Mouse (Mus musculus): ENCODE results near the gene 1700011L22Rik.

1700011L22Rik gene
- long read RNA-seq, experiment 1, result 0 reads
- long read RNA-seq, experiment 2, result 0 reads

DNA sequence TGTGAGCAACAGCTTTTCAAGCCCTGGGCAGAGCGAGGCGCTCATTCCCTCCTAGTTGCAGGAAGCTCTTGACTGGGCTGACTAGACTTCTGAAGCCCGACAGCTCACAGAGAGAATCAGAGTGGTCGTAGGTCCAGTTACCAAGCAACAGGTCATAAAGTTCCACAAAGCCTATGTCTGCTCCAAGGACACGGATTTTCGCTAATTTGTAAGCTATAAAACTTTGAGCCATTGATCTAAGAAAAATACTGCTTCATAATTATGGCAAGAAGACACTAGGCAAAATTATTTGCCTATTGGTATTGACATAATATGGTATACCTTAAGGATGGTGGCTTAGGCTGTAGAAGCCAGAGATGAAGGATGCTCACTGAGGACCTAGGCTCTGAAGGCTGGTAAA lies at the start of gene 1700011L22Rik:
Gene 1700011L22Rik, minus strand, starts transcription at position 101 of the 400 bp plus-strand sequence.
- intact Hi-C loops (cut with DNase I), result no loop called here

DNA sequence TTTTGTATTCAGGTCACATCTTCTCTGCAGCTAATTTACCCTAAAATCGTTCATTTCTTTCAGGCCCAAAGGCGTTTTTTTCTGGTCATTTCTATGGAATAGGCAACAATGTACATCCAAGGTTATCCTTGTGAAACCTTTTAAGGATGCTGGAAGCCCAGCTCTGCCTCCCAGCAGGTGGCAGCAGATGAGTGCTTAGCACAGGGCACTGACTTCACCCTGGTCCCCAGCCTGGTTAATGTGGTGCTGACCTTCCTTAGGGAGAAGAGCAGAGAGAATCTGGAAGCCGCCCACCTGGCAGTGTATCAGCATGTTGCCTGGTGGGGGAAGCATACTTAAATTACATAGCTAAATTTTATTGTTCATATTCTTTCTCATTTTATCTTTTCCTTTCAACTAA lies 49.4 kb upstream of the 1700011L22Rik start:
- intact Hi-C loops (cut with DNase I), result loop anchor here (2.0 to 5.0 kb wide), 3 partner anchors 100 to 287 kb away; partner anchors contain the start of gene Smad1

DNA sequence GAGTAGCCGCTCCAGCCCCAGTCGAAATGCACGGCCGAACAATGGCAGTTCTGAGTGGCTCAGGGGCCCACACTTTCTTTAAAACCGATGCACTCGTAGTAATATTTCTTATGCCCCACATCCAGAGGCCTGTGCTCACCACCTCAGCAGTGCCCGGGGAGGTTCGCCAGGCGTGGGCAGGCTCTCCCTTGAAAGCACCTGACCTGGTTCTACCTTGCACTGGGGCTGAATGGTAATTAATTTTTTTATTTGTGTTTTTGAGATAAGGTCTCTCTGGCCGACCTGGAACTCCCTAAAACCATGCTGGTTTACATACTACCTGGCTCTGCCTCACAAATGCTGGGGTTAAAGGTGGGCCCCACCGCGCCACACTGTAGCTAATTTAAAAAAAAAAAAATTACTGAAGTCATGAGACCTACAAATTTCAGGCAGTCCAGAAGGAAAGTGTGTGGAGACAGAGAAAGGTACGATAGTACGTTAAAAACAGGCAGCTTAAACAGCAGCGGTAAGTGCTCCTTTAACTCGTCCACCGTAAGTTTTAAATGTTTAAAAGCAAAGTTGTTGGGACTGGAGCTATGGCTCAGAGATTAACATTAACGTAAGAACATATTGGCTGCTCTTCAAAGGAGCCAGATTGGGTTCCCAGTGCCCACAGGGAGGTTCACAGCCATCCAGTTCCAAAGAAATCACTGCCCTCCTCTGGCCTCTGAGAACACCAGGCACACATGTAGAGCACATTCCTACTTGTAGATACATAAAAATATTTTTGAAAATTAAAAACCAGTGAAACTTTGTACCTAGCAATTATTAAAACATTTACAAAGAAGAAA lies 47.1 kb upstream of the 1700011L22Rik start:
- intact Hi-C loops (cut with DNase I), result loop anchor here (2.0 to 5.0 kb wide), 3 partner anchors 102 to 289 kb away; partner anchors contain the start of gene Smad1

DNA sequence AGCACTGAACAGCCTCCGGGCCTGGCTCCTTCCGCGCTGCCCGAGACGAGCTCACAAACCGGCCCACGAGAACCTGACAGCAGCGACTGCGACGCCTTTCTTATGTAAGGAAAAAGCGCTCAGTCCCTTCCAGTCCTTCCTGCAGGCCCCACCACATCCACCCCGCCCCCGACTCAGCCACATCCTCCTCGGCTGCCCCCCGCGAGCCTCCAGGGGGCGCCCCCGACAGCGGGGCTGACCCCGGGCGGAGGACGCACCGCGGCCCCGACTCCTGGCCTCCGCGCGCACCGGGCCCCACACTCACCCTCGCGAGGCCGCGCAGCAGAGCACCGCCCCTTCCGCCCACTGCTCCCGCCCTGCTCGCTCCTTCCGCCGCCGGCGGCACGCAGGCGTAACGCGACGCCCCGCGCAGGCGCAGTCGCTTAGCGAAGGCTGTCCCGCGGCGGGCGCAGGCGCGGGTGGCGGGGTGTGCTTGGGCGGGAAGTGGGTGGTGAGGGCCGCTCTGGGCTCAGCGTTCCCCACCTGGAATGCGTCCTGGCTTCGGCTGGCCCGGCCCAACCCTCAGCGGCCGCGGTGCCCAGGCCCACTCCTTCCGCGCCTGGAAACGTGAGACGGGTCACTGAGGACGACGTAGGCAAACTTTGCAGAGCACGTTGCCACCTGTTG lies 46.4 kb upstream of the 1700011L22Rik start, which contains the start of gene Mmaa:
Gene Mmaa, minus strand, starts transcription at position 328 of the 666 bp plus-strand sequence.
- intact Hi-C loops (cut with DNase I), result loop anchor here (5.0 kb wide), 3 partner anchors 103 to 267 kb away; partner anchors contain the start of genes Smad1 and Zfp827

DNA sequence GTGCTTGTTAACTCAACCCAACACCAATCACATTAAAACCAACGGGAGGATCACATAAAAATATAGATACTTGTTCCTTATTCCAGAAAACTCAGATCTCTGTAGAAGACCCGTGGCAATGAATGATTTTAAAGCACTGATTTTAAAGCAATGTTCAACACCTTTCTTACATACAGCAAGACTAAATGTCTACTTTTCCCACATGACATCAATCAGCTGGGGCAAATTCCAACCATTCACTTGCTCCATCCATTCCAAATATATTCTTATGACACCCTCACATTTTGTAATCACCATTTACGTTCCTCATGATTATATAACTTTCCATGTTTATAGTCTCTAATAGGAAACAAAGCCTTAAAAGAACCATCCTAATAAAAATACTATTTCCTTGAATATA lies 45.5 kb upstream of the 1700011L22Rik start:
- intact Hi-C loops (cut with DNase I), result loop anchor here (5.0 kb wide), 1 partner anchor 267 kb away; the partner anchor contains the start of gene Zfp827

DNA sequence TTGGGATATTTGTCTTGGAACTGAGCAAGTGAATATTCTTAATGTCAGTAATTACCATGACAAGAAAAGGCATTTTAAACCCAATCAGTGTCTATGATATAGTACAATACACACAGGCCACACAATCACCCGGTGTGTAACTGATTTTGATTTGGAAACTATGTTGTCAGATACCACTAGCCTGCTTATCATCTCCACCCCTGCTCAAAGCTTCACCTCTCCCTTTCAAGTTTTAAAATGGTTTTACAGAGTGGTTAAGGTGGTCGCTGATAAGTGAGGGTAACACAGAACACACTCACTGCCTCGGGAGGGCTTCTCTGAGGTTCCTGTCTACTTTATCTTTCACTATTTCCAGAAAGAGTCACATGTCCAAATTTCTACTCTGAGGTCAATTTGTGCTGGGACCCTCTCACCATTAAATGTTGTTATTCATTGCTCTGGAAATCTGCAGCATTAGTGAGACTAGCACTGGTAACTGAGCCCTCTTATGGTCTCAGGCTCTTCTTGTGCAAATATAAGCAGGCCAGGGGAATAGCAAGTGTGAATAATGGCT lies 44.4 kb upstream of the 1700011L22Rik start:
- intact Hi-C loops (cut with DNase I), result loop anchor here (5.0 kb wide), 1 partner anchor 265 kb away; the partner anchor contains the start of gene Zfp827

DNA sequence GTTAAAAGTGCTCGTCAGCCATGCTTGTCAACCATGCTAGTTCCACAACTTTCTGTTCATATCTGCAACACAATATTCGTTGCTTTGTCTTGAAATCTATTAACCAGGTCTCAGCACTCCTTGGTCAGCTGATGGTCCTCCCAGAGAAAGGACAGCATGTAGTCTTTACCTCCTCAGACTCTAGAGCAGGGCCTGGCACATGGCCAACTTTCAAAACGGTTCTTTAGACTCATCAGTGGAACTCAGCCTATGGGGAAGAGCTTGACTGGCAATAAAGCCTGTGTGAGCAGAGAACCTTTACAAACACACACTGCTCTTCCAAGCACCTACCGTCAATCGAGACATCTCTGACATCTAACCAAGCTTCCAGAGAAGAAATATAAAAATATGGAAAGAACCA lies 41.2 kb upstream of the 1700011L22Rik start:
- intact Hi-C loops (cut with DNase I), result no loop called here

DNA sequence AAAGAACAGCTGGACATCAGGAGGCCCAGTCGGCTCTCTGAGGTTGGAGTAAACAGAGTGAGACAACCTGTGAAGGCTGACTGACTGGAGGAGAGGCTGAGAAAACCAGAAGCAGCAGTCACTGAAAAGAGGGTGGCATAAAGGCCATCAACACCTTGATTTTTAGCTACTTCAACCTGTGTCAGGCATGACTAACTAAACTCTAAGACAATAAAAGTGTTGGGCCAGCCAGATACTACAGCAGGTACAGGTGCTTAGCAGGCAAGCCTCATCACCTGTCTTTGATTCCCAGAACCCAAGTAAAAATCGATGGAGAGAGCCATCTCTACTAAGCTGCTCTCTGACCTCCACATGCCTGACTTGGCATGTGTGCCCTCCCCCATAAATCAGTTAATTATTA lies 40.3 kb upstream of the 1700011L22Rik start:
- intact Hi-C loops (cut with DNase I), result no loop called here

DNA sequence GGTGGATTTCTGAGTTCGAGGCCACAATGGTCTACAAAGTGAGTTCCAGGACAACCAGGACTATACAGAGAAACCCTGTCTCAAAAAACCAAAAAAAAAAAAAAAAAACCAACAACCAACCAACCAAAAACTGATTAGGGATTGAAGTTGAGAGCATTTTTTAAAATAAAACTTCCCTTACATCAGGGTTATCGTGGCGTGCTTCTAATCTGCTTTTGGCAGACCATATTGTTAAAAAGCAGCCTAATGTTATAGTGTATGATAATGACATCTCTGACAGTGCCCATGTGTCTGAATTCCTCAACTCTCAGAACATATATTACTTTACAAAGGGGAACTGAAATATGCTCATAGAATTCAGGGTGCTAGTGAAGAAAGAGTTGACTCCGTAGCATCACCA lies 39.9 kb upstream of the 1700011L22Rik start:
- intact Hi-C loops (cut with DNase I), result no loop called here

DNA sequence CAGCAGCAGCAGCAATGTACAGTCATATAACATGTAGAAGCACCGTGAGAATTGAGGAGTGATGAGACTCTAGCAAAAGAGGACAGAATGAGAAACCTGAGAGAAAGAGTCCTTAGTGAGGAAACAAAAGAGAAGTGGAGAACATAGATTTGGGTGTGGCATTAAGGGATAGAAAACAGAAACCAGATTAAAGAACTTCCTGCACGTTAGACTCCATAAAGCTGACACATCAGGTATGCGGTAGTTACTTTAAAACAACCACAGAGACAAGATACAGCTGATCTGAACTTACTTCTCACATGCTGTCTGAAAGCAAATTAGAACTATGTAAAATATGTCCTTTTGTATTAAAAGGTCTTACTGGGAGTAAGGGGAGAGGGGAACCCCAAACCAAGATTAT lies 38.1 kb upstream of the 1700011L22Rik start:
- intact Hi-C loops (cut with DNase I), result no loop called here

DNA sequence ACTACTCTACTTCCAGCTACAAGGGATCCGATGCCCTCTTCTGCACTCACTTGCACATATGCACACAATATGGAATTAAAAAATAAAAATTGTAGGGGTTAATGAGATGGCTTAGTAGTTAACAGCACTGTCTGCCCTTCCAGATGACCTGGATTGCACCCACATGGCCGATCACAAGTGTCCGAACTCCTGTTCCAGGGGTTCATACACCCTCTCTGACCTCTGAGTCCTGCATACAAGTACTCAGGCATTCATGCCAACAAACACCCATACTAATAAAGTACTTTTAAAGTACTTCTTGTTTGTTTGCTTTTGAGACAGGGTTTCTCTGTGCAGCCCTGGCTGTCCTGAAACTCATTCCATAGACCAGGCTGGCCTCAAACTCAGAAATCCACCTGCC lies 36.3 kb upstream of the 1700011L22Rik start:
- intact Hi-C loops (cut with DNase I), result no loop called here

DNA sequence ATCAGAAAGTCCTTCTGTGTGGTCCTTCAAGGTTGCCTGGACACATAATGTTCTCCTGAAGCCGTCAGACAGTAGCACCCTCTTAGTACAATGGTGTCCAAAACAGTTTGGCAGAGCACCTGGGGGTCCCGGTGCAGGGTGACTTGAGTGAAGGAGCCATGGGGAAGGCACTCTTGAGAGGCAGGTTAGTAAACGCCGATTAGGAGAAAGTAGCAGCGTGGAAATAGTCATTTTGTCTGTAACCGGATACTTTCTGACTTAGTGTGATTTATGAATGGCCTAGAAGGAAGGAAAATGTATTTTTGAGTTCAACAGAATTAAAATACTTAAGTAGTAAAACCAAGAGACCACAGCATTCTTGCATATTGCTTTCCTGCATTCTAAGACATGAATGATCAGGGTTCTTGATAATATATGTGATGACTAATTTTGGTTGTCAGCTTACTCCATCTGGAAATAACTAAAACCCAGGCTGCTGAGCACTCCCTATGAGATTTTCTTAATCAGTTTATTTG lies 33.1 kb upstream of the 1700011L22Rik start:
- intact Hi-C loops (cut with DNase I), result no loop called here

DNA sequence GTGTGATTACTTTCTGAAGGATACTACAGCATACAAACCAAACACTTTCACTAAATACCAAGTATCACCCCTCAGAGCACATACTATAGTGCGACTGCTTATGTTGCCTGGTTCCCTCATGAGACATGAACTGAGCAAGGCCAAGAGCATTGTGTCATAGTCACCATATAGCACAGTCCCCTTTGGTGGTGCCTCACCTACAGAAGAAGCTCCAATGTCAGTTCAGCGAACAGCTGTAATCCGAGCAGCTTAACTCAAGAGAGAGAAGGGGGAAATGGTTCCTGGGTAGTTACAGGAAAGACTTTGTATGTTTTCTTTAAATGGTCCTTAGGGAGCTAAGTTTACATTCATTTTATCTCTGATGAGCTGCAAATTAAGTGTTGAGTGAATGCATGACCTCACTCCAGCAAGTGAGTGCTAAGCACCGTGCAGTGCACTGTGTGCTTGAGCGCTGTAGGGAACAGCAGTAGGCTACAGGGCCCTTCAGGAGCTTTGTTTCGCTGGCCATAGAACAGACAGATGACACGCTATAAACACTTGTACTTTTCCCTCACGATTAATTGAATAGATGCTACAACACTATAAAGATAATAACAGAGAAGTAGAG lies 29.0 kb upstream of the 1700011L22Rik start:
- intact Hi-C loops (cut with DNase I), result no loop called here

DNA sequence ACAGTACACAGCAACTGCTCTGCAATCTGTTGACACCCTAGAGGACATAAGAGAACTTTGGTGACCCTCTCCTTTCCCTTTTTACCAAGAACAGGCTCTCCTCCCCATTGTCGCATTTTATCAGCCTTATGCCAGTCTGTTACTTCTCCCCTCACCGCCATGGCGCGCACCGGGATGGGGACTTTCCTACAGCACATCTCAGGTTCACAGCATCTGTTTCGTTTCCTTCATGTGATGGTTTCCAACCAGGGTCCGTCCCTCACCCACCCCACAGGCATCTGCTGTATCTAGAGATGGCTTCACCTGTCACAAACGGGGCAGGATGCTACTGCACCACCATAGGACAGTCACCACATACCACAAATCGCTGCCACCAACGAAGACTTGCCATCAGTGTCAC lies 26.6 kb upstream of the 1700011L22Rik start:
- intact Hi-C loops (cut with DNase I), result no loop called here

DNA sequence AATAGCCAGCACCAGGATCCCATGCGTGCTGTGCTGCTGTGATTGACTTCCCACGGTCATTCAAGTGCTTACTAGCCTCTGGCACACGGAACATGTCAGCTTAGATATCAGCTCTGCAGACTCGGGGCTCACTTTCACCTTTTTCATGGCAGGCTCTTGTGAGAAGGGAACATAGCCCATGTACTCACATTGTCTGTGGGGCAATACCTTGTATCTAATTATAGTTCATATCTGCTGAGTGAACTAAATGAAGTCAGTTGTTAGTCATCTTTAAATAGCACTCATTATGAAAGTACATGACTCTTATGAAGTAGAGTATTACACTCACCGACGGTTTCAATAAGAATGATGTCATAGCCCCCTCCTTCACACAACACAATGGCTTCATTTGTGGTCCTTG lies 25.4 kb upstream of the 1700011L22Rik start:
- intact Hi-C loops (cut with DNase I), result no loop called here

DNA sequence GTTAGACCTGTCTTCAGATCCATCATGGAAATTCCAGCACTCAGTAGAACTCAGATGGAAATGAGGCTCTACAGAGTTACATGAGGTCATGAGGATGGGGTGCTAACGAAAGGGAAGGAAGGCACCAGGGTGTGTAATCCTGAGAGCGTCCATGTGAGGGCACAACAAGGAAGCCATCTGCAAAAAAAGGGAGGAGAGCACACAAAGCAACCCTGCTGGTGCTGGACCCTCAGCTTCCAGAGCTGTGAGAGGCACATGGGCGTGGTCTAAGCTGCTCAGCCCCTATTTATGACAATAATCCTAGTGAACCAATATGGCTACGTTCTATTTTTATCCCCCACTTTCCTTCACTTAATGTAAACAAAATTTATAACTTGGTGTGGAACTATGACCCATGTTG lies 24.3 kb upstream of the 1700011L22Rik start:
- intact Hi-C loops (cut with DNase I), result no loop called here

DNA sequence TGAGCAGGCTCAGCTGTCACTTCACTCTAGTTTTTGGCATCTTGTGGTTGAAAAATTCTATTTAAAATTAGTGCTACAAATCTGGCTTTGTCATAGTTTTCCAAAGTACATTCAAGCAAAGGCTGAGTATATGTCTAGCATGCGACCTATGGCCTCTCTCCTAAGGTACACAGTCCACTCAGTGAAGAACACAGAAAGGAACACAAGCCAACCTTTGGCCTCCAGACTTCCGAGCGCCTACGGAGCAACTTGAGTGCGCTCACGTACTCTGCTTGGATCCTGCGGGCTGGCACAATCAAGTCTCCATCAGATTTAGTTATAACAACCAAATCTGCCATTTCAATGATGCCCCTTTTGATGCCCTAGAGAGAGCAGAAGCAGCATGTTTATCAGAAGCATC lies 20.6 kb upstream of the 1700011L22Rik start:
- intact Hi-C loops (cut with DNase I), result no loop called here

DNA sequence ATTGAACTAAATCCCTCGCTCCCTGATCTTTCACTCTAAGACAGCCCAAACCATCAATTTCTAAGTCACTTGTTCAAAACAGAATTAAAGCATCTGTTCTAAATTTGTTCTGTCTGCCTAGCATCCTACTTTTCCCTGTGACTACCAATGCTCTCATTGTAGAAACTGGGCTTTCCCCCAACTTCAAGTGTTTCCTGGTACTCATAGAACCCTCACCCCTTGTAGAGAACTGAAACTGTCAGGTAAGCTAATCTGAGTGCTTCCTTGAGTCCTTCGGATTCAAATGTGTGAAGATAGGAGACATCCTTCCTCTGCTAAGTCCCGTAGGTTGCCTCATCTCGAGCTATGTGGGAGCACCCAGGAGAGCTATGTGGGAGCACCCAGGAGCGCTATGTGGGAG lies 13.6 kb upstream of the 1700011L22Rik start:
- intact Hi-C loops (cut with DNase I), result no loop called here

DNA sequence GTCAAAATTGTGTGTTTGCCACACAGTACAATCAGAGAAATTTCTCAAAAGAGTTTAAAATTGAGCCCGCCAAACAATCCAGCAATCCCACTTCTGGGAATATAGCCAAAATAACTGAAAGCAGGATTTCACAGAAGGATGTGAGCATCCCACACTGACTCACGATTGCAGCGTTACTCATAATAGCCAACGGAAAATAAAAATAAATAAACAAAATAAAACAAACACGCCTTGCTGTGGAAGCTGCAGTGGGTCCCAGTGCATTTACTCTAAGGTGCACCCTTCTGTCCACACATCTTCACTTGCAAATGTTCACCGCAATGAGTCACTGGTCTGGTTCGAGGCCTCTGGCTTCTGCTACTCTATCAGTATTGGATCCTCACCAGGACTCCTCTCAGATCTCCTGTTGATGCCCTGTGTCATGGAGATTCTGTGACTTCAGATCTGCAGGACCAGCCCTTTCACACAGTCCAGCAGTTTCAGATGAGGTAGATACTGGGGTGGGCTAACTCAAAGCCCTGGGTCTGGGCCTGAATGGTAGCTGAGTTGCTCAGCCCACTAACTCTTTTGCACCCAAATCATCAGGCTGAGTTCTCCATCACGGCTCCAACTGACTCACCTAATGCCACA lies 7.8 kb upstream of the 1700011L22Rik start:
- intact Hi-C loops (cut with DNase I), result no loop called here

DNA sequence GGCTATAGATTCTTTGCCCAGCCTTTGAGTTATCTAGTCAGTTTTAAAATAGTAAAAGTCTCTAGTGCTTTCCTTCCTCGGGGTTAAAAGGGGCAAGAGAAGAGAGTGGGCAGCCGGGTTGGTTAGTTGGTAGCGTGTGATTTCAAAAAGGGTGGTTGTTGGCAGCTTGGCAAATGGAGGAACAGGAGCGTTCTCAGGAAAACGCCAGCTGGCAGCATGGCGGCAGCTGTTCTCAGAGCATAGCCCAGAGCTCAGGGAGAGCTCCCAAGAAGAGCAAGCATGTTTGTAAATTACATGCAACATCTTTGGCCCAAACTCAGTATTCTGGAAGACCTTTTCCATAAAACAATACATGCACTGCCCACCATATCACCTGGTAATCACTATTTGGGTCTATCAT lies 5.4 kb upstream of the 1700011L22Rik start:
- intact Hi-C loops (cut with DNase I), result no loop called here

DNA sequence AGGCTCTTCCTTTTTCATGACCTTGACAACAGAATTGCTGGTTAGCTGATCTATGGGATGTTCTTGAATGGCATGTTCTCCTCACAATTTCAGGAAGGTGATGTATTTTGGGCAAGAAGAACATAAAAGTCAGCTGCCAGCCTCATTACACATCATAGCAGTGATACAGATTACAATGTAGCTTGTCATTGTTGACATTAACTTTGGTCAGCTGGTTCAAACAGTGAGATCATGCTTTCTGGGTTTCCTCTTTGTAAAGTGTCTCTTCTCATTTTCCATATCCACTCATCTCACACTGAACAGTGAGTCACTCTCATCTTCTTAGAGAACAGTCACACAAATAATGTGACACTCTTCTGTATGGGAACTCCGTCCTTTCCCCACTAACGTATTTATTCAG lies 4.9 kb downstream of the 1700011L22Rik start:
- intact Hi-C loops (cut with DNase I), result no loop called here
